Mouse (Mus musculus) C2C12 (cell line): ENCODE data around the gene Zfp239. TPM values are rescaled to one million over a fixed set of nuclear protein-coding genes. Genes with fewer than 3 reads are reported as not detected.
"Not testable (repeated sequence)": the region's sequence is repeated elsewhere in the genome, so short reads cannot be mapped to it uniquely, and the experiment has no call there.

Source experiments
- H3K27me3 ChIP-seq: one replicate; pipeline ENCODE4 v1.6.1; 2011; ENCODE audit not compliant: control insufficient read depth, insufficient read depth, insufficient read length
- H3K36me3 ChIP-seq: one replicate; pipeline ENCODE4 v1.6.1; 2011; ENCODE audit not compliant: control insufficient read depth, insufficient read depth
- H3K4me3 ChIP-seq: one replicate; pipeline ENCODE4 v1.5.1; 2011; ENCODE audit warnings: mild to moderate bottlenecking, control low read depth; ENCODE audit not compliant: poor library complexity, insufficient read depth, severe bottlenecking
- H3K79me2 ChIP-seq: one replicate; pipeline ENCODE4 v1.6.1; 2011; ENCODE audit not compliant: control insufficient read depth, insufficient read depth
- H3K79me3 ChIP-seq: one replicate; pipeline ENCODE4 v1.6.1; 2011; ENCODE audit warnings: low read depth, control low read depth
- H3ac ChIP-seq: one replicate; pipeline ENCODE3; 2011; ENCODE audit warnings: low read depth; ENCODE audit not compliant: control insufficient read depth, insufficient read length
- CEBPB ChIP-seq: IDR thresholded peaks from one replicate; pipeline ENCODE4 v1.6.1; 2011; ENCODE audit warnings: low read depth, mild to moderate bottlenecking, control low read depth, moderate library complexity
- CTCF ChIP-seq: IDR thresholded peaks from one replicate; pipeline ENCODE4 v1.5.1; 2011; ENCODE audit not compliant: control insufficient read depth, insufficient read depth, insufficient read length
- FOSL1 ChIP-seq: IDR thresholded peaks from one replicate; pipeline ENCODE4 v1.8.0; 2011; ENCODE audit warnings: mild to moderate bottlenecking, low read length; ENCODE audit not compliant: poor library complexity, insufficient read depth, severe bottlenecking
- MAX ChIP-seq: IDR thresholded peaks from one replicate; pipeline ENCODE4 v1.6.1; 2011; ENCODE audit warnings: mild to moderate bottlenecking, control low read depth
- MYOD1 ChIP-seq: IDR thresholded peaks from one replicate; pipeline ENCODE4 v1.6.1; 2011; ENCODE audit warnings: low read depth; ENCODE audit not compliant: control insufficient read depth, insufficient read length
- MYOG ChIP-seq: IDR thresholded peaks from one replicate; pipeline ENCODE4 v1.6.1; 2011; ENCODE audit not compliant: control insufficient read depth, insufficient read length; ENCODE audit errors: extremely low read depth
- USF1 ChIP-seq: IDR thresholded peaks from one replicate; pipeline ENCODE4 v1.6.1; 2011; ENCODE audit warnings: low read depth, mild to moderate bottlenecking, control low read depth, moderate library complexity
- polyA plus RNA-seq: library from polyadenylated mRNA; unstranded; fragments of >200 nt; fragmentation: generic; extraction: Trizol; gene quantifications from one replicate; pipeline ENCODE4 v1.2.1, GENCODE M21; 2012; ENCODE audit warnings: missing spikeins

The Zfp239 gene
- polyA plus RNA-seq, 1 experiment, result 4.4 TPM

- Histone ChIP-seq H3K4me3 (no peak overlapping the region), H3K27me3 (no peaks in the 10 kb centered on the region), H3K79me3 (no peaks in the 10 kb centered on the region), H3K79me2 (no peaks in the 10 kb centered on the region), H3ac (no peak overlapping the region), H3K36me3 (no peaks in the 10 kb centered on the region)
- TF ChIP-seq CEBPB (no peak), MAX (no peak), MYOD1 (no peak), MYOG (no peak)
Measured at GRCm38 (mm10) chr6:117871034-117871433, 9.1 kb downstream of the Zfp239 start.

GRCm38 (mm10) chr6:117873450-117873849, 11.6 kb downstream of the Zfp239 start:
- not testable (repeated sequence) for H3K79me3 ChIP-seq, H3K36me3 ChIP-seq, H3K4me3 ChIP-seq, H3K27me3 ChIP-seq, H3K79me2 ChIP-seq, H3ac ChIP-seq

- no peak overlapping the region for H3ac ChIP-seq
- no peak overlapping the region for H3K4me3 ChIP-seq
- H3K36me3 ChIP-seq, result no peaks in the 10 kb centered on the region
- no peaks in the 10 kb centered on the region for H3K79me3 ChIP-seq
- no peaks in the 10 kb centered on the region for H3K27me3 ChIP-seq
- H3K79me2 ChIP-seq, result no peaks in the 10 kb centered on the region
- no peak for TF ChIP-seq FOSL1
- TF ChIP-seq CEBPB, result no peak
- TF ChIP-seq MAX, result no peak
- no peak for TF ChIP-seq CTCF
- no peak for TF ChIP-seq MYOD1
- TF ChIP-seq MYOG, result no peak
- TF ChIP-seq USF1, result no peak
Measured at GRCm38 (mm10) chr6:117874621-117875281, 12.9 kb downstream of the Zfp239 start.

- Histone ChIP-seq H3K4me3 (peak overlapping the region; percentile 41), H3K79me2 (peaks cover 11% of the 10 kb centered on the region), H3ac (peak overlapping the region; percentile 97), H3K27me3 (no peaks in the 10 kb centered on the region), H3K79me3 (no peaks in the 10 kb centered on the region), H3K36me3 (no peaks in the 10 kb centered on the region)
- TF ChIP-seq CEBPB, result peak; percentile 35
- TF ChIP-seq MYOG, result no peak
Measured at GRCm38 (mm10) chr6:117878700-117879407, 17.0 kb downstream of the Zfp239 start.

GRCm38 (mm10) chr6:117879408-117880115, 17.7 kb downstream of the Zfp239 start:
- TF ChIP-seq CEBPB (no peak), MAX (peak; percentile 98), FOSL1 (no peak), MYOG (no peak), USF1 (peak; percentile 80), CTCF (peak; percentile 99), MYOD1 (no peak)
- H3K27me3 ChIP-seq, result no peaks in the 10 kb centered on the region
- peak overlapping the region; percentile 41 for H3K4me3 ChIP-seq
- H3K36me3 ChIP-seq, result no peaks in the 10 kb centered on the region
- peak overlapping the region; percentile 97 for H3ac ChIP-seq
- no peaks in the 10 kb centered on the region for H3K79me3 ChIP-seq
- H3K79me2 ChIP-seq, result peaks cover 11% of the 10 kb centered on the region

- Histone ChIP-seq H3K4me3 (peak overlapping the region; percentile 41), H3ac (peak overlapping the region; percentile 34), H3K79me2 (peaks cover 11% of the 10 kb centered on the region), H3K79me3 (no peaks in the 10 kb centered on the region), H3K27me3 (no peaks in the 10 kb centered on the region), H3K36me3 (no peaks in the 10 kb centered on the region)
- TF ChIP-seq CTCF (no peak), FOSL1 (no peak), MYOD1 (no peak), CEBPB (no peak), USF1 (no peak), MYOG (no peak), MAX (no peak)
Measured at GRCm38 (mm10) chr6:117880394-117880838, 18.5 kb downstream of the Zfp239 start.
